Mouse (Mus musculus): ENCODE measurements around the gene Tmem100.

DNA sequence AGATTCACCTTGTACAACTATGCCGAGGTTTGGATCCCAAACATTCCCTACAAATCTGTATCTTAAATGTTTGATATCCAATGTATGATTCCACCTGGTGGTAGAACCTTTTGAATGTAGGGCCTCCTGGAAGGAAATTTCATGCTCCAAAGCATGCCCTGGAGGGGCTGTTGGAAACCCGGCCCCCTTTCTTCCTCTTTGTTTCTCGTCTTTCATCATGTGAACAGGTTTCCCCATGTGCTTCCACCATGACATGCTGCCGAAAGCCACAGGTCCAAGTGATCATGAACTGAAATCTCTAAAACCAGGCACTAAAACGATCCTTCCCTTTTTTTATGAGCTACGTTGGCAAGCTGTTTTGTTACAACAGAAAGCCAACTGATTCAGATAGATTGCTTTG lies 16.5 kb upstream of the Tmem100 start:
- no peak for TF ChIP-seq CTCF (conservative IDR thresholded peaks at IDR 0.05; ENCODE audit: insufficient read depth, insufficient read length, low read depth, low read length)
- no peak for TF ChIP-seq POLR2A (IDR thresholded peaks at IDR 0.05; ENCODE audit: low read depth, low read length)
